Mouse (Mus musculus): ENCODE measurements around the gene Grip2.

- TF ChIP-seq CTCF (IDR thresholded peaks at IDR 0.05; ENCODE audit: low read depth, low read length) (no peak), POLR2A (IDR thresholded peaks at IDR 0.05; ENCODE audit: borderline replicate concordance, low read depth, low read length) (no peak)
Measured at GRCm38 (mm10) chr6:91719865-91720533, 107.1 kb downstream of the Grip2 start.

Measured in bone marrow macrophage, adult 2 months (primary cell).